Mouse (Mus musculus) liver, embryonic 18 days (tissue): ENCODE measurements around the gene Hist1h3f. TPM values are rescaled to one million over a fixed set of nuclear protein-coding genes. Genes with fewer than 3 reads are reported as not detected.

Source experiments
- polyA plus RNA-seq: library from polyadenylated mRNA; depleted of rRNA; stranded (reverse); fragments of >200 nt; gene quantifications from 2 replicates; pipeline ENCODE4 v1.2.3, GENCODE M21; 2012; rRNA removed

The Hist1h3f gene
- 1.5 and 2.1 TPM in 2 replicates for polyA plus RNA-seq

DNA sequence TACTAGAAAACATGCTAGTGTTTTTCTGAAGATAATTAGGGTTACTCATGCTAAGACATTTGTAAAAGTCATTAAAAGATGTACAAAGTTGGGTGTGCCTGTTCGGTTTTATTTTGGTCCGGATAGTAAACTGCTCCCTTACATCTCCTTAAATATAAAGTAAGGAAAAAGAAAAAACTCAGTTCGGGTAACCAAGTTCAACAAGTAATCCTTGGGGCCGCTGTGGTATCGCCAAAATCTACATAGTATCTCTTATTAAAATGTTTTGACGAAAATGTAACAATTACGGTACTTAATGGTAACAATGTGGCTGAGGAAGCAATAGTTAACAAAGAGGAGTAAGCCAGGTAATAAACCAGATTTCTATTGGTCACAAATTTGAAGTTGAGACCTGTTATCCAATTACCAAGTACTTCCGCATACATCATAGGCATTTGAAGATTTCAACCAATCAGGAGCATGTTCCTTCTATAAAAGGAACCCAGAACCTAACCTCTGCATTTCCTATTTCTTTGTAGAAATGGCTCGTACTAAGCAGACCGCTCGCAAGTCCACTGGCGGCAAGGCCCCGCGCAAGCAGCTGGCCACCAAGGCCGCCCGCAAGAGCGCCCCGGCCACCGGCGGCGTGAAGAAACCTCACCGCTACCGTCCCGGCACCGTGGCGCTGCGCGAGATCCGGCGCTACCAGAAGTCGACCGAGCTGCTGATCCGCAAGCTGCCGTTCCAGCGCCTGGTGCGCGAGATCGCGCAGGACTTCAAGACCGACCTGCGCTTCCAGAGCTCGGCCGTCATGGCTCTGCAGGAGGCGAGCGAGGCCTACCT lies at the start of gene Hist1h3f:
Hist1h3f (plus strand) TSS at position 88 of the 822 bp plus-strand sequence.

DNA sequence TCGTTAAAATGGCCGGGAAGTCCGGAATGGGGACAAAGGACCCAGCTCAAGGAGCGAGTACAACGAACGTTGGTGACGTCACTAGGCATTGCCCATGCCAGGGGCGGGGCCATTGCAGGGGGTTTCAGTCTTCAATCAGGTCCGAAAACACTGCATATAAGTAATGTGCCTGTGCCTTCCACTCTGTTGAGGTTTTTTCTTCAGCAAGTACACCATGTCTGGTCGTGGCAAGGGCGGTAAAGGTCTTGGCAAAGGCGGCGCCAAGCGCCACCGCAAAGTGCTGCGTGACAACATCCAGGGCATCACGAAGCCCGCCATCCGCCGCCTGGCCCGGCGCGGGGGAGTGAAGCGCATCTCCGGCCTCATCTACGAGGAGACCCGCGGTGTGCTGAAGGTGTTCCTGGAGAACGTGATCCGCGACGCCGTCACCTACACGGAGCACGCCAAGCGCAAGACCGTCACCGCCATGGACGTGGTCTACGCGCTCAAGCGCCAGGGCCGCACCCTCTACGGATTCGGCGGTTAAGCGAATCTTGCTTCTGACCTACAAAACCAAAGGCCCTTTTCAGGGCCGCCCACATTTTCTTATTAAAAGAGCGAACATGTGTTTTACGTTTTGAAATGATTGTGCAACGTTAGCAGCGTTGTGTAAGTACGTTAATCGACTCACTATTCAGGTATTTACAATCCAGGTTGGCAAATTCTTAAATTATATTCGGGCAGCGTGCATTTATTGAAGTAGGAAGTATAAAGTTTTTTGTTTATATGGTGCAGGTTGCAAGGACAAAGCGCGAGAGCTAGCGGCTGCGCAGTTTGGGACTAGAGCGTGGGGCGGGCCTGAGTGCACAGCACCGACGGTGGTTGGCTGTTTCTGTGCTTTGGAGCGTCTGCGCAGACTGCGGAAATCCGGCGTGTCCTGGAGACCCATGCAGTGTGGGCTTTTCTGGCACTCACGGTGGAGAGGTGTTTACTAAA lies 12.7 kb upstream of the Hist1h3f start, which contains the start of gene Hist1h4h:
Hist1h4h (plus strand) TSS at position 150 of the 975 bp plus-strand sequence.

DNA sequence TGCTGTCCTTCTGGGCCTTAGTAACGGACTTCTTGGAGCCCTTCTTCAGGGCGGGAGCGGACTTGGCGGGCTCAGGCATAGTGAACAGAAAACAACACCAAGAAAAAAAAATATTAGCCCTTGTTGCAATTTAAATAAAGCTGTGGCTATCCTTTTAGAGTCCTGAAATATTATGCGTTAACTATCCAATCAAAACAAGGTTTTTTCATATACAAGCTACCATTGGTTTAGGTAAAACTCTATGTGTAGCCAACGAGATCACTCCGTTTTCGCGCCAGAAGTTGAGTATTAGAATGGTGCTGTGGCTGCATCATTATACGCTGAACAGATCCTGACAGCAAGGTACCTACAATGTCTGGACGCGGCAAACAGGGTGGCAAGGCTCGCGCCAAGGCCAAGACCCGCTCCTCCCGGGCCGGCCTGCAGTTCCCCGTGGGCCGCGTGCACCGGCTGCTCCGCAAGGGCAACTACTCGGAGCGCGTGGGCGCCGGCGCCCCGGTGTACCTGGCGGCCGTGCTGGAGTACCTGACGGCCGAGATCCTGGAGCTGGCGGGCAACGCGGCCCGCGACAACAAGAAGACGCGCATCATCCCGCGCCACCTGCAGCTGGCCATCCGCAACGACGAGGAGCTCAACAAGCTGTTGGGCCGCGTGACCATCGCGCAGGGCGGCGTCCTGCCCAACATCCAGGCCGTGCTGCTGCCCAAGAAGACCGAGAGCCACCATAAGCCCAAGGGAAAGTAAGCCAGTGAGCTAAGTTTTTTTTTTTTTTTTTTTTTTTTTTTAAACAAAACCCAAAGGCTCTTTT lies 10.1 kb upstream of the Hist1h3f start, which contains the start of gene Hist1h2af:
Hist1h2af (plus strand) TSS at position 347 of the 808 bp plus-strand sequence.

DNA sequence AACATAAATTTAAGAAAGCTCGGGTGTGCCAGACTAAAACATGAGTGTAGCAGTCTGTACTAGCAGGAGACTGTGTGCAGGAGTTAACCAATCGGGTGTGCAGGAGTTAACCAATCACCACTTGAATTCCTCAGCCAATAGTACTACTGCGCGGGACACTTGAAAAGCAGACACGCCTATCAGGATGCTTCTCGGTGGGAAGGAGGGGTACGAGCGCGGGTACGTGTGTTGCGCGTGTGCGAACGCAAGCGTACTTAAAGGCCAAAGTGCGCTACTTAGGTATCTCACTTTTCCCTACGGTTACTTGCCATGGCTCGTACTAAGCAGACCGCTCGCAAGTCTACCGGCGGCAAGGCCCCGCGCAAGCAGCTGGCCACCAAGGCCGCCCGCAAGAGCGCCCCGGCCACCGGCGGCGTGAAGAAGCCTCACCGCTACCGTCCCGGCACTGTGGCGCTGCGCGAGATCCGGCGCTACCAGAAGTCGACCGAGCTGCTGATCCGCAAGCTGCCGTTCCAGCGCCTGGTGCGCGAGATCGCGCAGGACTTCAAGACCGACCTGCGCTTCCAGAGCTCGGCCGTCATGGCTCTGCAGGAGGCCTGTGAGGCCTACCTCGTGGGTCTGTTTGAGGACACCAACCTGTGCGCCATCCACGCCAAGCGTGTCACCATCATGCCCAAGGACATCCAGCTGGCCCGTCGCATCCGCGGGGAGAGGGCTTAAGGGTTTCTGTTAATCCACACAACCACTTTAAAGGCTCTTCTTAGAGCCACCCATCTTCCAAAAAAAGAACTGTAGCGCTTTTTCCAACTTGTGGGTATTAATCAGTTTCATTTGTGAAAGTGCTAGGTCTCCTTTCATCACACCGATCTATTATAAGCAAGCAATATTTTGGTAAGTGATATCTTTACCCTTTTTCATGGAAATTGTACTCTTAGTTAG lies 8.4 kb upstream of the Hist1h3f start, which contains the start of gene Hist1h3g:
Hist1h3g (plus strand) TSS at position 286 of the 939 bp plus-strand sequence.

DNA sequence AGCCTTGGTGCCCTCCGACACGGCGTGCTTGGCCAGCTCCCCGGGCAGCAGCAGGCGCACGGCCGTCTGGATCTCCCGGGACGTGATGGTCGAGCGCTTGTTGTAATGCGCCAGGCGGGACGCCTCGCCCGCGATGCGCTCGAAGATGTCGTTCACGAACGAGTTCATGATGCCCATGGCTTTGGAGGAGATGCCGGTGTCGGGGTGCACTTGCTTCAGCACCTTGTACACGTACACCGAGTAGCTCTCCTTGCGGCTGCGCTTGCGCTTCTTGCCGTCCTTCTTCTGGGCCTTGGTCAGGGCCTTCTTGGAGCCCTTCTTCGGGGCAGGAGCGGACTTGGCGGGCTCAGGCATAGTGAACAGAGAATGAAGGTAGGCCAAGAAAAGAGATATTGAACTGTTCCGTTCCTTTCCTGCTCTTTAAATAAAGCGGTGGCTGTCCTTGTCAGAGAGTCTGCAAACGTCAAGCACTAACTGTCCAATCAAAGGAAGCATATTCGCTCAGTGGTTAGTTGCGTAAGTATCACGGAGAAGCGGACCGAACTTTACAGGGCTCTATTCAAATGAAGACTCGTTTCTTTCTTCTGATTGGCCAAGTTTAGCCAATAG lies 749 bp upstream of the Hist1h3f start, which contains the start of gene Hist1h2bh:
Hist1h2bh (minus strand) TSS at position 394 of the 609 bp plus-strand sequence.

DNA sequence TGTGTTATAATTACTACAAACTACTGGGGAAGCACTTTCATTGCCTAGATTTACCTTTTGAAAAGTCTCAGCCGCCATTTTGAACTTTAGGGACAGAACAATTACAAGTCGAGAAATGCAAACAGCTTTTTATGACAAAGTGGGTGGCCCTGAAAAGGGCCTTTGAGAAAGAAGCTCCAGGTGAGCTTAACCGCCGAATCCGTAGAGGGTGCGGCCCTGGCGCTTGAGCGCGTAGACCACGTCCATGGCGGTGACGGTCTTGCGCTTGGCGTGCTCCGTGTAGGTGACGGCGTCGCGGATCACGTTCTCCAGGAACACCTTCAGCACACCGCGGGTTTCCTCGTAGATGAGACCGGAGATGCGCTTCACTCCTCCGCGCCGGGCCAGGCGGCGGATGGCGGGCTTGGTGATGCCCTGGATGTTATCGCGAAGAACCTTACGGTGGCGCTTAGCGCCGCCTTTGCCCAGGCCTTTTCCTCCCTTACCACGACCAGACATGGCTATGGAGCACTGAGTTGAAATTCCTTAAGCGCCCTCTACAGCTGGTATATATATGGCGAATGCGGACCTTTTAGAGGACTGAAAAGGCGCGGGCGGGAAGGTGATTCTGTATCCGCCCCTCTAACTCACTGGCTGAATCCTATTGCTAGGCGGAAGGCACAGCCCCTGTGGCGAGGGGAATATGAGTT lies 7.4 kb downstream of the Hist1h3f start, which contains the start of gene Hist1h4f:
Hist1h4f (minus strand) TSS at position 503 of the 689 bp plus-strand sequence.

DNA sequence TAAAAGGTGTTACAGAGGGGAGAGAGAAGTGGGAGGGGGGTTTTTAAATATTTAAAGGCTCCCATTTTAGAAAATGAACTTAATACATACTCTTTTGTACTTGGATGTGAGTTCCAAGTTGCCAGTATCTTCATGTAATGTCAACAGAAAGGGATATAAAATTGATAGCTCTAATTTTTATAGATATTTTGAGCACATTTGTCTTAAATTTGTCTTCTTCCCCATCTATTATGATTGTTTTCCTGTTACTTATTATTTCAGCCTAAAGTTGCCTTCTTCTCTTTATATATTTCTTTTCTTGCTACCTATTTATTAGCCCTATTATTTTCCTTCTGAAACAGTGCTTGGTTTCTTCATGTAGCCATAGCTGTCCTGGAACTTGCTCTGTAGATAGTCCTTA lies 9.1 kb downstream of the Hist1h3f start, which contains the start of gene Hist1h1d:
Hist1h1d (plus strand) TSS at position 301 of the 400 bp plus-strand sequence.

DNA sequence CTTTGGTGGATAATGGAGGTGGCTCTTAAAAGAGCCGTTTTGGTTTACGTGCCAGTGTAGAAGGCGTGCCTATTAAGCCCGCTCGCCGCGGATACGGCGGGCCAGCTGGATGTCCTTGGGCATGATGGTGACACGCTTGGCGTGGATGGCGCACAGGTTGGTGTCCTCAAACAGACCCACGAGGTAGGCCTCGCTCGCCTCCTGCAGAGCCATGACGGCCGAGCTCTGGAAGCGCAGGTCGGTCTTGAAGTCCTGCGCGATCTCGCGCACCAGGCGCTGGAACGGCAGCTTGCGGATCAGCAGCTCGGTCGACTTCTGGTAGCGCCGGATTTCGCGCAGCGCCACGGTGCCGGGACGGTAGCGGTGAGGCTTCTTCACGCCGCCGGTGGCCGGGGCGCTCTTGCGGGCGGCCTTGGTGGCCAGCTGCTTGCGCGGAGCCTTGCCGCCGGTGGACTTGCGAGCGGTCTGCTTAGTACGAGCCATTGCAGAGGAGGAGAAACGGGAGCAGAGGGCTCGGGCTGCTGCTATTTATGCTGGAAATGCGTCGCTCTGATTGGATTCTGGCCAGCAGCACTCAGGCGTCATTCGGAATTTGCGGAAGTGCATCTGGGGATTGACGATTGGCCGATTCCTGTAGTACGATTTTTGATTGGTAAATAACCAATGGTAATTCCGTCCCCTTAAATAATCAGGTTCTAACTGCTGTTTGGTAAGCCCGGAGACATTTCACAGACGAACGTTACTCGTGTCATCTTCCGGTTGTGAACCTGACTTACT lies 18.2 kb downstream of the Hist1h3f start, which contains the start of gene Hist1h3e:
Hist1h3e (minus strand) TSS at position 487 of the 777 bp plus-strand sequence.

DNA sequence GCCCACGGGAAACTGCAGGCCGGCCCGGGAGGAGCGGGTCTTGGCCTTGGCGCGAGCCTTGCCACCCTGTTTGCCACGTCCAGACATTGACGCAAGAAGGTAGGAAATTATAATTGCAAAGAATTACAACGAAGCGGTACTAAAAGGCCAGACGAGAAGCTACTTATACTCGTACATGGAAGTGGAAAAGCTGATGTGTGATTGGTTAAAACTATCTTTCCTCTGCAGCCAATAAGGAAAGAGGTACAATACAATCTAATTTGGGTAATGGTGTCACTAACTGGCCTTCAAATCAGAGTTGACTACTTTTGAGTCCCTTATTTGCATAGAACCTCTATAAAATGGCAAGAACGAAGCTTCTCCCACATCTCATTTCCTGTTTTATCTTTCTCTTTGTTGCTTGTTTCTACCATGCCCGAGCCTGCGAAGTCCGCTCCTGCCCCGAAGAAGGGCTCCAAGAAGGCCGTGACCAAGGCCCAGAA lies 27.2 kb downstream of the Hist1h3f start, which contains the start of the genes Hist1h2ae and Hist1h2bg:
Hist1h2ae (minus strand) TSS at position 199 of the 482 bp plus-strand sequence.
Hist1h2bg (plus strand) TSS at position 375 of the 482 bp plus-strand sequence.

DNA sequence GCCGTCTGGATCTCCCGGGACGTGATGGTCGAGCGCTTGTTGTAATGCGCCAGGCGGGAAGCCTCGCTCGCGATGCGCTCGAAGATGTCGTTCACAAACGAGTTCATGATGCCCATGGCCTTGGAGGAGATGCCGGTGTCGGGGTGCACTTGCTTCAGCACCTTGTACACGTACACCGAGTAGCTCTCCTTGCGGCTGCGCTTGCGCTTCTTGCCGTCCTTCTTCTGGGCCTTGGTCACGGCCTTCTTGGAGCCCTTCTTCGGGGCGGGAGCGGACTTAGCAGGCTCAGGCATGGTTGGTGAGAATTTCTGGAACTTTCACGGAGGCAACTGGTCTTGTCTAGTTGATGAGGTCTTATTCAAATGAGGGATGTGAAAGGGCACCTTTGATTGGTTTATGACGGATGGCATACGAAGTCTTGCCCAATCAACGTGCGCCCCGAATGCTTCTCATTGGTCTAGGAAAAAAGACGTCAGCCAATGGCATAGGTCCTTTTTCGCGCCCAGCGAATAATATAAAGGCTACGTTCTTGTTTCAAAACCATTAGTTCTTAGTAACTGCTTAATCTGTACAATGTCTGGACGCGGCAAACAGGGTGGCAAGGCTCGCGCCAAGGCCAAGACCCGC lies 30.2 kb downstream of the Hist1h3f start, which contains the start of the genes Hist1h2bf and Hist1h2ad:
Hist1h2bf (minus strand) TSS at position 299 of the 627 bp plus-strand sequence.
Hist1h2ad (plus strand) TSS at position 484 of the 627 bp plus-strand sequence.

DNA sequence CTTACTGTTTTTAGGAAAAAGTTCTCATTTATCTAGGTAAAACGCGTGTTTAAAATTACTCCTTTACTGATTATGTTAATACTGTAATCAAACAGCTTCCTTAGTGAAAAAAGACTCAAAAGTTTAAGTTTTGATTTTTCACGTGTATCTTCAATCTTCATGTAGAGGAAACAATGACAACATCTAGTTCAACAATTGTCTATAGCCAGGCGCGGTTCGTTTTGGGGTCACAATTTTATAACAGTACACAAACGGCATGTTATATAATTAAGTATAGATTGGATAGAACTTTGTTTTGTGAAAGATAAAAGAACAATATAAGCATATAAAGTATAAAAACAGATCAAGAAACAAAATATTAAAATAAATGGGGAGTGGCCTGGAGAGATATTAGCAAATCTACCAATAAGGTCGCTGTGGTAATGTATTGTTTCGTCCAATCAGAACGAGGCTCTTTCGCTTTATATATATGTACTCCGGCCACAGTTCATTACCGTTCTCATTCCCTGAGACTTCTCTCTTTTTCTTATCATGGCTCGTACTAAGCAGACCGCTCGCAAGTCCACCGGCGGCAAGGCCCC lies 31.5 kb downstream of the Hist1h3f start, which contains the start of gene Hist1h3d:
Hist1h3d (plus strand) TSS at position 493 of the 581 bp plus-strand sequence.

DNA sequence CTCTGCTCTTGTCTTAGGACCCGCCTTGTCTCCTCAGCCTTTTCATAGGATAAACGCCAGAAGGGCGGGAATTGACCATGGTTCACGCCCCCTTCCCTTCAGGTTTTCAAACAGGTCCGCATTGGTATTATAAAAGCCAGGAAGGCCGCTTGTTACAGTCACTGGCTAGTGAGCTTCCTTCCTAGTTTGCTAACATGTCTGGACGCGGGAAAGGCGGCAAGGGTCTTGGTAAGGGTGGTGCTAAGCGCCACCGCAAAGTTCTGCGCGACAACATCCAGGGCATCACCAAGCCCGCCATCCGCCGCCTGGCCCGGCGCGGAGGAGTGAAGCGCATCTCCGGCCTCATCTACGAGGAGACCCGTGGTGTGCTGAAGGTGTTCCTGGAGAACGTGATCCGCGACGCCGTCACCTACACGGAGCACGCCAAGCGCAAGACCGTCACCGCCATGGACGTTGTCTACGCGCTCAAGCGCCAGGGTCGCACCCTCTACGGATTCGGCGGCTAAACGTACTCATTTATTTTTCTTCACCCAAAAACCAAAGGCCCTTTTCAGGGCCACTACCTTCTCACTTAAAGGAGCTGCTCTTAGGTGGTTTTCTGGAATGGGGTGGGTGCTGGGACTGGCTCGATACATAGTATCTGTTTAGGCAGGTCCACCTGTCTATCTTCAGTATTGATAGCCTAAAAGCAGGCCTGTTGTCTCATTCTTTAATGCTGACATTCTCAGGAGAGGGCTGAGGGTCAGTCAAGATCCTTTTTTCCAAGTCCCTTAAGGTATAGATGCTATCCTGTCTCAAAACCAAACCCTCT lies 37.8 kb downstream of the Hist1h3f start, which contains the start of gene Hist1h4d:
Hist1h4d (plus strand) TSS at position 191 of the 811 bp plus-strand sequence.

